In the genomic region with DNA sequence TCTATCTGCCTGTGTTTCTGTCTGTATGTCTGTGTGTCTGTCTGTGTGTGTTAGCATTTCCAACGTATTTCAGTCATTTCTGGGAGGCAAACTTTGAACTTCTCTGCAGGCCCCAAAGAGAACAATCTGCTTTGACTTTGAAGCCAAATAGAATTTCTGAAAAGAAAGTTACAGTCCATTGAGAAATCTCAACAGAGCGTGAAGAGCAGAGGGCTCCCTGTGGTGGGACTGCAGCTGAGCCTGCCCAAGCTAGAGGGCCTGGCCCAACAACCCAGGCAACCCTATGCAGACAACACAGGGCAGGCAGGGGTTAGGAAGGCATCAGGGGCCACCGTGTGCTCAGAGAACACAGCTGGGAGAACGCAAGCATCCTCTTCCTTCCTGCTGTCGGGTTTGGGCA, we compare ENCODE assay signal across 17 mouse cellular contexts.
A peak's percentile ranks its signal among the peaks of the same experiment; 100 is the strongest.
DNase-seq lines count a peak whose midpoint lies in the region; ATAC-seq lines count a peak whose summit lies in the region.
"Had no signal": no experiment of that assay in that cellular context is flagged by ENCODE, and none has a peak within 500 bp of the region (broad histone marks: within the 10 kb centered on the region; RNA-seq: fewer than 3 reads in every experiment).

No protein-coding gene starts in this region.

- no peaks in the 10 kb centered on the region for H3K36me3 ChIP-seq in hindbrain, embryonic 11.5 days (ENCODE audit: control insufficient read depth, insufficient read depth, low read length)
- H3K36me3 ChIP-seq: embryonic facial prominence, embryonic 10.5 days; limb, embryonic 12.5 days; liver, embryonic 15.5 days had no signal

- H3K4me3 ChIP-seq in hindbrain, embryonic 11.5 days (ENCODE audit: low read depth, low read length): no peak overlapping the region
- H3K4me3 ChIP-seq: embryonic facial prominence, embryonic 10.5 days; limb, embryonic 12.5 days; liver, embryonic 15.5 days had no signal

- H3K9me3 ChIP-seq in hindbrain, embryonic 11.5 days (ENCODE audit: control insufficient read depth, low read length): no peaks in the 10 kb centered on the region
- H3K9me3 ChIP-seq: embryonic facial prominence, embryonic 10.5 days; limb, embryonic 12.5 days; liver, embryonic 15.5 days had no signal

- peak; percentile 51; the same call in 1 of the 2 replicates for ATAC-seq in hindbrain, embryonic 11.5 days (ENCODE audit: low FRiP score)
- ATAC-seq: CD4-positive, CD25-positive, alpha-beta regulatory T cell, adult 4 months; inflammation-experienced regulatory T-cells, adult 6 months had no signal

- no peak overlapping the region for H3K4me2 ChIP-seq in hindbrain, embryonic 11.5 days (replicated peaks; ENCODE audit: low read depth, low read length)
- H3K4me2 ChIP-seq: limb, embryonic 12.5 days; liver, embryonic 15.5 days had no signal

- no peak overlapping the region for H3K27ac ChIP-seq in hindbrain, embryonic 11.5 days (ENCODE audit: low read depth, low read length)
- H3K27ac ChIP-seq: embryonic facial prominence, embryonic 10.5 days; limb, embryonic 12.5 days; liver, embryonic 15.5 days had no signal

- intact Hi-C loops in left cerebral cortex, postnatal 4 days (cut with DNase I): no loop called here

- no peak overlapping the region for H3K9ac ChIP-seq in hindbrain, embryonic 11.5 days (ENCODE audit: low read depth, low read length)
- H3K9ac ChIP-seq: limb, embryonic 12.5 days; liver, embryonic 15.5 days had no signal

- H3K27me3 ChIP-seq in hindbrain, embryonic 11.5 days (ENCODE audit: control insufficient read depth, insufficient read depth, low read length): no peaks in the 10 kb centered on the region
- H3K27me3 ChIP-seq: liver, embryonic 15.5 days had no signal

- 0 out of 2 replicates have a peak, but pooled peaks cover 3% of the 10 kb centered on the region for H3K4me1 ChIP-seq in hindbrain, embryonic 11.5 days (replicated peaks; ENCODE audit: control insufficient read depth, insufficient read depth, low read length)
- H3K4me1 ChIP-seq: liver, embryonic 15.5 days had no signal

- WGBS in hindbrain, embryonic 11.5 days: 36% methylated on average over 5 of the region's 5 CpGs

- peak; percentile 57 for DNase-seq in left cerebral cortex, postnatal 4 days
- no peak for DNase-seq in left cerebral cortex, adult 11 months (ENCODE audit: low spot score)
- DNase-seq in hindbrain, embryonic 11.5 days (ENCODE audit: low spot score): peak; percentile 48
- DNase-seq in kidney, adult 8-10 months: peak; percentile 36 to 65
- peak; percentile 57 for DNase-seq in mesoderm, embryonic 11.5 days (ENCODE audit: low read depth, low spot score)
- DNase-seq in ovary, postnatal 14 days (ENCODE audit: low spot score): no peak
- no peak for DNase-seq in thymus, postnatal 10 days (ENCODE audit: low spot score in 2 of 2)
- DNase-seq in spleen, postnatal 4 days (ENCODE audit: low spot score in 2 of 2): no peak
- DNase-seq: adrenal gland, postnatal 36 days; heart, adult 18-20 months; right cerebral cortex, postnatal 4 days; thymus, postnatal 14 days had no signal

Comparison
In these comparisons a context has a peak if more than half of its experiments do, and no peak if none do; other contexts are left out.
1. DNase-seq: peak in left cerebral cortex, postnatal 4 days (single experiment), hindbrain, embryonic 11.5 days (single experiment), kidney, adult 8-10 months (2 of 2) and mesoderm, embryonic 11.5 days (single experiment); none in left cerebral cortex, adult 11 months (single experiment), ovary, postnatal 14 days (single experiment), thymus, postnatal 10 days (0 of 2) and spleen, postnatal 4 days (0 of 2).